Mouse (Mus musculus) CH12.LX (cell line): ENCODE data around the gene Ly6g5b.

Experiments used
- CTCF ChIP-seq, 2 experiments: IDR thresholded peaks in 1 of 2; conservative IDR thresholded peaks in 1 of 2; 2 replicates each; pipeline ENCODE4 v1.5.1; 2011 to 2012; ENCODE audit warnings: low read depth in 2 of 2, low read length in 2 of 2, improper control_type of control experiment in 1 of 2, inconsistent platforms in 1 of 2, mild to moderate bottlenecking in 1 of 2, moderate library complexity in 1 of 2
- MAX ChIP-seq: IDR thresholded peaks from 2 replicates; pipeline ENCODE4 v1.6.1; 2011; ENCODE audit warnings: low read length, improper control_type of control experiment
- MAZ ChIP-seq: IDR thresholded peaks from 2 replicates; pipeline ENCODE4 v1.6.1; 2012; ENCODE audit warnings: low read depth, mild to moderate bottlenecking, inconsistent platforms, low read length, improper control_type of control experiment, moderate library complexity
- NELFE ChIP-seq: IDR thresholded peaks from 2 replicates; pipeline ENCODE4 v1.6.1; 2011; ENCODE audit warnings: low read depth, low read length, improper control_type of control experiment
- NRF1 ChIP-seq: IDR thresholded peaks from 2 replicates; pipeline ENCODE4 v1.6.1; 2014; ENCODE audit warnings: low read depth, mild to moderate bottlenecking, inconsistent platforms, low read length, improper control_type of control experiment, moderate library complexity
- PAX5 ChIP-seq: IDR thresholded peaks from 2 replicates; pipeline ENCODE4 v1.6.1; 2012; ENCODE audit warnings: low read length, inconsistent platforms, mixed read lengths
- POLR2A ChIP-seq: IDR thresholded peaks from 2 replicates; pipeline ENCODE4 v1.6.1; 2011; ENCODE audit warnings: low read depth, mild to moderate bottlenecking, improper control_type of control experiment, low read length
- TBP ChIP-seq: conservative IDR thresholded peaks from 2 replicates; pipeline ENCODE4 v1.6.1; 2011; ENCODE audit warnings: low read depth, low read length, improper control_type of control experiment
- UBTF ChIP-seq: IDR thresholded peaks from 2 replicates; pipeline ENCODE4 v1.6.1; 2012; ENCODE audit warnings: low read depth, mild to moderate bottlenecking, inconsistent platforms, low read length, improper control_type of control experiment, moderate library complexity

DNA sequence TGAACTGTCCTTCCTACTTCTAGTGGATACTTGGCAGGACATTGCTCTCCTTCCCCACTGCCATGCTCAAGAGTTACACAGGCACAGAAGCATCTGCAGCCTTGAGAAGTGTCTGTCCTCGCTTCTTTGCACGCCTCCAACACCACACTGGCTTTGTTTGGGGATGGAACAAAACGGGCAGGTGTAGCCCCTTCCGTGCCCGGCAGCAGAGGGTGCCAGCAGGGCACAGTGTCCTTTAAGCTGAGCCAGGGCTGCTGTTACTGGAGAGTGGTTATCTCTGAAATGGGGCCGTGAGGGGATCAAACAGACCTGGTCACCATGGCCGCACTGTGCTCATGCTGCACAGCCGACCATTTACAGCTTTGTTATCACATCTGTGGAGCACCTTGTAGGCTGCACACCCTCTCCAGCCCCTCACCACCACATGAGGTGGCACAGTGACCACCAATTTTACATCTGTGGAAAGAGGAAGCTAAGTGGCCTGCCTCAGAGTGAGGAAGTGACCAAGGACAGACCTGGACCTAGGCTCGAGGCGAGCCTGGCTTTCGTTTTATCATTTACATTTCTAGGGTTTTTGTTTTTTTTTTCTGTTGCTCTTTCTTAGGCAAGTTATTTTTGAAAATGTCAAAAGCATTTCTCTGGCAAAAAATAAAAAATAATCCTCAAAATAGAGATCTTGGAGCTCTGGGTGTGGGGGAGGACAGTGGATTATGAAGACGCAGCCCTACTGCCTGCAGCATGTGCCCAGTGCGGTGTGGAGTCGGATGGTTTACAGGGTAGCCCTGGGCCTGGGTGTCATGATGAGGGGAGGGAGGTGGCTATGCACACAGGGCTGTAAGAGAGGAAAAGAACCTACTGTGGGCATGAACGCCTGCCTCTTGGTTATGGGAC is 20.5 kb downstream of the Ly6g5b start:
- TF ChIP-seq CTCF (conservative IDR thresholded peaks at IDR 0.05 in 1 of 2, IDR thresholded peaks at IDR 0.05 in 1 of 2; ENCODE audit: low read depth in 2 of 2, low read length in 2 of 2) (no peak), PAX5 (no peak), MAX (no peak), UBTF (no peak), POLR2A (no peak), NELFE (no peak), NRF1 (no peak), TBP (no peak), MAZ (no peak)
